Mouse (Mus musculus) midbrain, embryonic 11.5 days (tissue): ENCODE measurements at regions not wholly inside any gene's neighbourhood (a gene's known extent, or its start where the extent isn't known, plus 50 kb on each side); places are given as distances from the start of the nearest gene placed in this dataset.

Experiments used
- ATAC-seq: fragments of 200-750 bp; cut with Nextera tagmentation; 2 replicates; pipeline ENCODE4 v1.8.0; 2017; ENCODE audit warnings: moderate TSS enrichment, moderate library complexity; ENCODE audit not compliant: low FRiP score
- DNase-seq: peaks from one replicate; pipeline ENCODE4 v3.0.0; 2015; ENCODE audit warnings: low spot score; ENCODE audit errors: missing footprints
- H3K27ac ChIP-seq: fragments of 300-500 bp; sonication (generic); 2 replicates; pipeline ENCODE4 v1.5.1; 2014; ENCODE audit warnings: low read depth, low read length
- H3K27me3 ChIP-seq: fragments of 300-500 bp; sonication (generic); 2 replicates; pipeline ENCODE4 v1.6.1; 2014; ENCODE audit warnings: mild to moderate bottlenecking, low read length, moderate library complexity, mixed read lengths; ENCODE audit not compliant: control insufficient read depth, insufficient read depth
- H3K36me3 ChIP-seq: fragments of 300-500 bp; sonication (generic); 2 replicates; pipeline ENCODE4 v1.6.1; 2014; ENCODE audit warnings: mild to moderate bottlenecking, low read length, moderate library complexity, mixed read lengths; ENCODE audit not compliant: control insufficient read depth, insufficient read depth
- H3K4me1 ChIP-seq: fragments of 300-500 bp; sonication (generic); 2 replicates; pipeline ENCODE4 v1.6.1; 2014; ENCODE audit warnings: low read length; ENCODE audit not compliant: control insufficient read depth, insufficient read depth
- H3K4me2 ChIP-seq: fragments of 300-500 bp; sonication (generic); 2 replicates; pipeline ENCODE4 v1.6.1; 2014; ENCODE audit warnings: mild to moderate bottlenecking, moderate library complexity
- H3K4me3 ChIP-seq: fragments of 300-500 bp; sonication (generic); 2 replicates; pipeline ENCODE4 v1.5.1; 2014; ENCODE audit warnings: low read depth, low read length
- H3K9ac ChIP-seq: fragments of 300-500 bp; sonication (generic); 2 replicates; pipeline ENCODE4 v1.6.1; 2014; ENCODE audit warnings: low read length
- H3K9me3 ChIP-seq: fragments of 300-500 bp; sonication (generic); 2 replicates; pipeline ENCODE4 v1.6.1; 2016; ENCODE audit warnings: low read length; ENCODE audit not compliant: control insufficient read depth
- WGBS: fragments of 180-500 bp; shearing (Covaris S2); extraction: QIAGEN DNeasy Blood & Tissue Kit; methylation state at CpG from one replicate; pipeline ENCODE4 v1.1.7; 2014; 5-methylcytosine and 5-hydroxymethylcytosine counted together

DNA sequence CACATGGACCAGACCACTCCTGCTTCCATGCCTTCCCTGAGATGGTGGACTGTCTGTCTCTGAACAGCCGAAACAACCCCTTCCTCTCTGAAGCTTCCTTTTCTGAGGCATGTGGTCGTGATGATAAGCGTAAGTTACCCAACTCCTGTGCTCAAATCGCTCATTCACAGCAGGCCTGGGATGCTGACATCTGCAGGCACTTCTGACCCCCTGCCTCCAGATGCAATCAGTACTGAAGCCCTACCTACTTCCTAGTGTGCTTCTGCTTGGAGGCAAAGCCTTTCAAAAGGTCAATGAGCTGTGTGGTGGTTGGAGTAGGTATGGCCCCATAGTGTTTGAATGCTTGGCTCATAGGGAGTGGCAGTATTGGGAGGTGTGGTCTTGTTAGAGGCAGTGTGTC lies 253.7 kb upstream of the Irx3 start:
- WGBS: 78% methylated on average over 4 of the region's 4 CpGs
- Histone ChIP-seq H3K27me3 (no peaks in the 10 kb centered on the region; the same call in 1 of the 2 replicates), H3K9ac (no peak overlapping the region), H3K36me3 (no peaks in the 10 kb centered on the region), H3K4me1 (peaks cover 35% of the 10 kb centered on the region), H3K9me3 (no peaks in the 10 kb centered on the region), H3K4me3 (no peak overlapping the region), H3K27ac (no peak overlapping the region), H3K4me2 (no peak overlapping the region)
- ATAC-seq (no peak), DNase-seq (no peak)

DNA sequence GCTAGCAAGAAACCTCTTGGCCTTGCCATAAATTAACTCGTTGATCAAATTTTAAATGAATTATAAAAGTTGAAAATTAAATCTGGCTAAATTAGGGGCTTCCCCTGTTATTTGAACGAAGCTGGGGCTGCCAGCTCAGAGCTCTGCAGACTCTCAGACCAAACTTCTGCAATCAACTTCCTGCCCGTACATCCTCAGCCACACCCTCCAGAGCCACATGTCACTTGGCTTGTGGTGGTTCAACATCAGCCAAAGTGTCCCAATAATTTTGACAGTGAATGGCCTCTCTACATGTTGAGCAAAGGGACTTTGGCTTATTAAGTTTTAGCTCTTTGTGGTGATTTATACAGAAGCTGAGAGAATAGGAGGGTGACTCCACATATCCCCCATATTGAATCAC lies 242.8 kb upstream of the Irx3 start:
- no peak overlapping the region for H3K9ac ChIP-seq
- H3K27me3 ChIP-seq: no peaks in the 10 kb centered on the region
- peaks cover 14% of the 10 kb centered on the region for H3K4me1 ChIP-seq
- no peaks in the 10 kb centered on the region; the same call in 1 of the 2 replicates for H3K9me3 ChIP-seq
- no peak for DNase-seq
- H3K4me3 ChIP-seq: no peak overlapping the region
- no peak overlapping the region for H3K4me2 ChIP-seq
- no peak overlapping the region for H3K27ac ChIP-seq
- whole genome bisulfite sequencing: 88% methylated on average over 3 of the region's 3 CpGs
- no peak for ATAC-seq
- no peaks in the 10 kb centered on the region for H3K36me3 ChIP-seq

DNA sequence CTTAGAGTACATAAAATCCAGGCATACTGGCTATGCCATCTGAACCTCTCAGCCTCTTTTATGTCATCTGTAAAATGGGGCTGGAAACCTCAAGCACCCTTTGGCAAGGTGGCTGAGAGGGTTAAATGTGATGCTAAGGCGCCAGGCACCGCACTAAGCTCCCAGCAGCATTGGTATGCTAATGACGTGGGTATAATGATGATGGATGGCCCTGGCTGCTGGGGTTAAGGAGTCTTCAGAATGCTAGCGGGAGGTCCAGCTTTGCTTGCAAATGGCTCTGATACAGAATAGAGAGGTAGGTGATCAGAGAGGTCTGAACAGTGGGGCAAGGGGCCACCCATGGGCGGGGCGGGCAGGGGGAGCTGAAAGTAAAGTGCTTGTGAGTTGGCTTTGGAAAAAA lies 241.1 kb upstream of the Irx3 start:
- ATAC-seq (peak; percentile 54), DNase-seq (no peak)
- Histone ChIP-seq H3K9ac (no peak overlapping the region), H3K27ac (no peak overlapping the region), H3K36me3 (no peaks in the 10 kb centered on the region), H3K4me3 (no peak overlapping the region), H3K27me3 (no peaks in the 10 kb centered on the region), H3K4me1 (peaks cover 14% of the 10 kb centered on the region), H3K9me3 (no peaks in the 10 kb centered on the region; the same call in 1 of the 2 replicates), H3K4me2 (peak overlapping the region; percentile 2; the same call in 1 of the 2 replicates)
- 2% methylated on average over 6 of the region's 6 CpGs for WGBS

DNA sequence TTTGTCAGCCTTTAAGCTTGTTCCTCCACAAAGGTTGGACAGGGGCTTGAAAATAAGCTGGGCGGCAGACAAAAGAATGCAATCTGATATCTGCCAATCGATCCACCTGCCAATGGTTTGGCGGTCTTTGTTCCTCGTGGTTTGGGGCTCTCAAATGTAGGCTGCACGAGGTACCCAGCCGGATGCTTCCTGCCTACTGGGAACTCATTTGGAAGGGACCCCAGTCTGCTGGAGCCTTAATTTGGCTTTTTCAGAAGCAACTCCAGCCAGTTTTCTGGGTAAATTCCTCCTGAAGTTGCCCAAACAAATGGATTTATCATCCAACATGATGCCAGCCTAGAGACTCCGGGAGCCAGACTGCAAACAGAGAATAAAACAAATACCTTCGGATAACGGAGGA lies 228.1 kb upstream of the Irx3 start:
- WGBS: 26% methylated on average over 9 of the region's 9 CpGs
- H3K27ac ChIP-seq: no peak overlapping the region

DNA sequence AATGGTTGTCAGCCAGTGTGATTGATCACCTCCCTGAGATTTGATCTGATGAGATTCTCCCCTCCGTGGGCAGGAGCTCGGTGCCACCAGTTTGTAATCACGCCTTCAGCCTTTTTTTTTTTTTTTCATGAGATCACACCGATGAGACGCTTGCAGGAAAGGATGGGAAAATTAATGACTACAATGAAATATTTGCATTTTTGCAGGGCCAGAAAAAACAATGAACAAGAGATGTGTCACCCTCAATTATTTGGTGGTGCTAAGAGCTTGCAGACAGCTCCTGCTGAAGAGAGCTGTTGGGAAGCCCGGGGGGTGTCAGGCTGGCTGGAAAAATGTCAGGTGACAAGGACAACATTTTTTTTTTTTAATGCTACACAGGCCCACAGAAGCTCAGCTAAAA lies 227.6 kb upstream of the Irx3 start:
- H3K4me1 ChIP-seq: peaks cover 14% of the 10 kb centered on the region; the same call in 1 of the 2 replicates
- H3K9me3 ChIP-seq: no peaks in the 10 kb centered on the region
- DNase-seq (no peak), ATAC-seq (no peak)
- 34% methylated on average over 6 of the region's 6 CpGs for WGBS
- H3K4me2 ChIP-seq: no peak overlapping the region
- H3K9ac ChIP-seq: no peak overlapping the region
- H3K4me3 ChIP-seq: no peak overlapping the region
- peaks cover 2% of the 10 kb centered on the region; the same call in 1 of the 2 replicates for H3K27me3 ChIP-seq
- no peaks in the 10 kb centered on the region for H3K36me3 ChIP-seq
- H3K27ac ChIP-seq: no peak overlapping the region

More for the DNA sequence above, 228.1 kb upstream of the Irx3 start:
- H3K27me3 ChIP-seq: peaks cover 2% of the 10 kb centered on the region; the same call in 1 of the 2 replicates
- no peak for ATAC-seq
- DNase-seq: peak; percentile 92
- H3K9me3 ChIP-seq: no peaks in the 10 kb centered on the region
- no peak overlapping the region for H3K4me2 ChIP-seq
- peaks cover 14% of the 10 kb centered on the region; the same call in 1 of the 2 replicates for H3K4me1 ChIP-seq
- no peak overlapping the region for H3K9ac ChIP-seq
- H3K4me3 ChIP-seq: no peak overlapping the region
- H3K36me3 ChIP-seq: no peaks in the 10 kb centered on the region

DNA sequence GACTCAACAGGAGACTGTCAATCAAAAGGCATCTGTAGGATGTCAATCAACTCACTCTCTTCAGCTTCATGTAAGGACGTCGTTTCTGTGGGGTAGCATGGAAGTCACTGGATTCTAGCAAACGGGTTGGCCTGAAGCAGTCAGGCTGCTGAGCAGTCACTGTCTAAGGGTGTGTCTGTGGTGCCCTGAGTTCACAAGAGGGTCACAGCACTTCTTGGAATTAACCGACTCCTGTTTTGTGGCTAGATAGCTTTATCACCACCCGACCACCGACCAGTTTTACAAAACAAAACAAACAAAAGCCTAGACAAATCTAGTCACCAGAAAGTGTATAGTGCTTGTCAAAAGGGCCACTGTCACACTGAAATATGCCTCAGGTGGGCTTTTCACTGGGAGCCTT lies 226.4 kb upstream of the Irx3 start:
- H3K4me3 ChIP-seq: no peak overlapping the region
- ATAC-seq (no peak), DNase-seq (no peak)
- H3K4me2 ChIP-seq: no peak overlapping the region
- H3K4me1 ChIP-seq: peaks cover 25% of the 10 kb centered on the region
- peaks cover 5% of the 10 kb centered on the region; the same call in 1 of the 2 replicates for H3K27me3 ChIP-seq
- WGBS: 10% methylated on average over 6 of the region's 6 CpGs
- H3K27ac ChIP-seq: no peak overlapping the region
- no peaks in the 10 kb centered on the region for H3K9me3 ChIP-seq
- H3K36me3 ChIP-seq: no peaks in the 10 kb centered on the region
- H3K9ac ChIP-seq: no peak overlapping the region

DNA sequence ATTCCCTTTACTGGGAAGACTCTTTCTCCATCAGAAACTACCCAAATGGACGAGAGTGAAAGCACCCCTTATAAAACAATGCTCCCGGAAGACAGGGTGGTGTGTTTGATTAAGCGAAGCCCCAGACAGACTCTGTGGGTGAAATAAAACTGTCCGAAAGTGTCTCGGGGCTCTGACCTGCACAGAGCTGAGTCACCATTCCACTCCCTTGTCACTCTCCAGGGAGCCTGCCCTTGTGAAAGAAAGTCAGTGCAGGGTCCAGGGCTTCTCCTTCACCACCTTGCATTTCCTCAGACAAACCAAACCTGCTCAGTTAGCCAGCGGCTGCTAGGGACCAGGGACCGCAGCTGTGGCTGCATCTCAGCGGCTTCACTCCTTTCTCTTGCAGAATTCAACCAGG lies 222.3 kb upstream of the Irx3 start:
- Histone ChIP-seq H3K4me3 (no peak overlapping the region), H3K4me2 (peak overlapping the region; percentile 18; the same call in 1 of the 2 replicates), H3K27me3 (peaks cover 5% of the 10 kb centered on the region; the same call in 1 of the 2 replicates), H3K4me1 (peaks cover 12% of the 10 kb centered on the region), H3K9ac (peak overlapping the region; percentile 27; the same call in 1 of the 2 replicates), H3K36me3 (no peaks in the 10 kb centered on the region), H3K9me3 (no peaks in the 10 kb centered on the region), H3K27ac (no peak overlapping the region)
- DNase-seq: no peak
- no peak for ATAC-seq
- WGBS: 7% methylated on average over 8 of the region's 8 CpGs

DNA sequence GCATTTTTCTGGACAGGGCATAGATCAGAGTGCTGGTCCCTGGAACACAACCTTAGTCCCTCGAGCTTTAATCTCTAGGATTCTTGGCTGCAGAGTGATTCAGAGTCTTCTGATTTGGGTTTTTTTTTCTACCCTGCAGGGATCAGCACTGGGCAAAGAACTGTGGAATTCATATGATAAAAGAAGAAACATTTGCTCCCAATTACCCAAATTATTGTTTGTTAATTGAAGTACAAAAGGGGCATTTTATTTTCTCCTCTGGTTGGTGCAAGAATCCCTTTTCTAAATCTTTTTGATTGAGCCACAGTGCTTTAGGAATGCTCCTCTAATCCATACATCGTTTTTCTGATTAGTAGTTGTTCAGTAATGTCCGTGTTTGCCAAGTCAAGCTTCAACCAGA lies 219.7 kb upstream of the Irx3 start:
- no peak for DNase-seq
- Histone ChIP-seq H3K9ac (no peak overlapping the region), H3K27me3 (peaks cover 3% of the 10 kb centered on the region; the same call in 1 of the 2 replicates), H3K4me2 (no peak overlapping the region), H3K27ac (no peak overlapping the region), H3K4me3 (no peak overlapping the region), H3K4me1 (peaks cover 11% of the 10 kb centered on the region), H3K9me3 (no peaks in the 10 kb centered on the region), H3K36me3 (no peaks in the 10 kb centered on the region)
- no peak for ATAC-seq
- 83% methylated on average over 3 of the region's 3 CpGs for WGBS

DNA sequence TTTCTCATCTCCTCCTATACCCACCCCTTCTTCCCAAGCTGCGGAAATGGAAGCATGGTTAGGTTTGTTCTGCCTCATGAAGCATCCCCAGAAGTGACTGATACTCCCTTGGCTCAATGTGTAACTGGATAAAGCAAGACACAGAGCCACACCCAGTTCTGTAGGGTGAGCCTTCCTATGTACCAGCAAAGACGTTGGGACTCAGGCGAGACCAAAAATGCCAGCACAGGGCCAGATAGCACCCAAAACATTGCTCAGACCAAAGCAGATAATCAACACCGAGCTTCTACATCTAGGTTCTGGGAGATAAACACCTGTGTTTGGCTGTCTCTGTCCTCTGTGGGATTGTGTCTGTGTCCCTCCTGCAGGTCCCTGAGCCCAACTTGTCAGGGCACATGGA lies 212.8 kb upstream of the Irx3 start:
- no peaks in the 10 kb centered on the region; the same call in 1 of the 2 replicates for H3K27me3 ChIP-seq
- no peaks in the 10 kb centered on the region for H3K36me3 ChIP-seq
- 94% methylated on average over 4 of the region's 4 CpGs for WGBS
- no peak overlapping the region for H3K9ac ChIP-seq
- no peak overlapping the region for H3K4me3 ChIP-seq
- no peak overlapping the region for H3K27ac ChIP-seq
- H3K4me2 ChIP-seq: no peak overlapping the region
- DNase-seq: no peak
- H3K9me3 ChIP-seq: no peaks in the 10 kb centered on the region
- no peak for ATAC-seq
- no peaks in the 10 kb centered on the region for H3K4me1 ChIP-seq
